Mouse (Mus musculus): ENCODE data around the gene Dock9. TPM values are rescaled to one million over a fixed set of nuclear protein-coding genes. Genes with fewer than 3 reads are reported as not detected.

Dock9 gene
- polyA plus RNA-seq, 1 experiment from 2014 or later, result 5.4 TPM

DNA sequence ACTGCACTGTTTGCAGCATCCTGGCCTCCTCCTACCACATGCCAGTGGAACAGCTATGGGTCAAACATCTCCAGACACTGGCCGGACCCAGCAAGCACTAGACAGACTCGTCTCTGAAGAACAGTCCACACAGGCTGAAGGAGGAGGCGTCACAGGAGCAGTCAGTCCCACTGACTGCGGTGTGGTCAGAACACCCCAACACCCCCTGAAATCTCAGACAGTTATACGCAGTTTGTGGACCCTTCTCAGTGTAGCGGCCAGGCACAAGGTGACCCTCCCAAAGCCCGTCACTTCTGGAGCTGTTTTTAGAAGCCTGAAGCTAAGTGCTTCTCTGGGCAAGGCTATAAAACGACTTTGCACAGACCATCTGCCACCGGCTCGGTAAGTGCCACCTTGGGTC is 143.9 kb downstream of the Dock9 start:
- H3K9me3 ChIP-seq, result no peaks in the 10 kb centered on the region
- peaks cover 16% of the 10 kb centered on the region; the same call in 1 of the 2 replicates for H3K27me3 ChIP-seq
- H3K4me1 ChIP-seq, result peaks cover 37% of the 10 kb centered on the region
- no peak overlapping the region for H3K4me2 ChIP-seq (replicated peaks)
- no peak overlapping the region for H3K27ac ChIP-seq
- H3K4me3 ChIP-seq, result no peak overlapping the region
- H3K36me3 ChIP-seq, result no peaks in the 10 kb centered on the region; the same call in 1 of the 2 replicates
- no peak overlapping the region for H3K9ac ChIP-seq
- WGBS, result 51% methylated on average over 10 of the region's 10 CpGs
- no peak for ATAC-seq (ENCODE audit: low FRiP score, low read depth)

GRCm38 (mm10) chr14:121653241-121653640 is 144.4 kb downstream of the Dock9 start:
- Histone ChIP-seq H3K4me2 (replicated peaks) (no peak overlapping the region), H3K36me3 (no peaks in the 10 kb centered on the region; the same call in 1 of the 2 replicates), H3K9ac (no peak overlapping the region), H3K9me3 (no peaks in the 10 kb centered on the region), H3K27me3 (peaks cover 15% of the 10 kb centered on the region; the same call in 1 of the 2 replicates), H3K27ac (no peak overlapping the region), H3K4me3 (no peak overlapping the region), H3K4me1 (peaks cover 40% of the 10 kb centered on the region)
- WGBS, result 56% methylated on average over 7 of the region's 7 CpGs
- ATAC-seq (ENCODE audit: low FRiP score, low read depth), result no peak; the same call in 1 of the 2 replicates

GRCm38 (mm10) chr14:121648581-121649060 is 149.0 kb downstream of the Dock9 start:
- Histone ChIP-seq H3K9ac (no peak overlapping the region), H3K27ac (peak overlapping the region; percentile 33; the same call in 1 of the 2 replicates)

DNA sequence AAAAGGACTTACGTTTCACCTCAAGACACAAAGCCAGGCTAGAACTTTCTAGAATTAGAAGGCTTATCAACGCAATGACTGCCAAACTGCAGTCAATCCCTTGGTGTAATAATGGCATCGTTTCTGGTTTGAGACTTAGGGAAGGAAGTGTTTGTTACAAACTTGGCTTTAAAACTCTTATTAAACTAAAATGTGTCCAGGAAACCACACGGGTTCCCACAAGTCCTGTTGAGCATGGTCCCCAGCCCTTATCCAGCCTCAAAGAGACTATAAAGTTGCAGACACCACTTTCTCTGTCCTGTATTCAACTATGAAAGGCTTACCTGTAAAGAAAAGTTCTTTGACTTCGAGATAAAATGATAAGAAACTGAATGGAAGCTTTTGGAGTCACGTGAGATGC is 149.9 kb downstream of the Dock9 start:
- WGBS, result 68% methylated on average over 6 of the region's 6 CpGs

More at GRCm38 (mm10) chr14:121648581-121649060, 149.0 kb downstream of the Dock9 start:
- H3K4me3 ChIP-seq, result no peak overlapping the region
- 36% methylated on average over 9 of the region's 9 CpGs for WGBS
- no peaks in the 10 kb centered on the region; the same call in 1 of the 2 replicates for H3K27me3 ChIP-seq
- H3K36me3 ChIP-seq, result no peaks in the 10 kb centered on the region; the same call in 1 of the 2 replicates
- H3K4me1 ChIP-seq, result peaks cover 33% of the 10 kb centered on the region
- no peaks in the 10 kb centered on the region for H3K9me3 ChIP-seq
- H3K4me2 ChIP-seq (replicated peaks), result no peak overlapping the region
- ATAC-seq (ENCODE audit: low FRiP score, low read depth), result peak; percentile 37; the same call in 1 of the 2 replicates

DNA sequence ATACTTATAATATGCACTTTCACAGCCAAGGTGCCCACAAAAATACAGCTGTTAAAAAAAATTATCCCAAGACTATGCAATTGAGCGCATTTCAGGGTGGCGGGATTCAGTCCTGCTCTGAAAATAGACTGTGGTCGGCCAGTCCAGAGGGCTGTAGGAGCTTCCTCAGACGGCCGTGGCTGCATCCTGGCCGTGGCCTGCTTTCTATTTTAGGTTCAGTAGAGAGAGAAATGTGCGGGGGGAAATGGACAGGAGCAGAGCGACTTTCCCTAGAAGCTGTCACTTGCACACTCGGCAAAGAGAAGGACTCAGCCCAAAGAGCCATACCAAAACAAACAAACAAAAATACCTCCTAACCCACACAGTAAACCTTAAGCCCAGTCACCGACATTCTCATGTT is 151.0 kb downstream of the Dock9 start:
- H3K27me3 ChIP-seq, result no peaks in the 10 kb centered on the region
- WGBS, result 71% methylated on average over 10 of the region's 10 CpGs
- no peak overlapping the region for H3K27ac ChIP-seq
- no peak overlapping the region for H3K4me3 ChIP-seq
- H3K4me1 ChIP-seq, result peaks cover 22% of the 10 kb centered on the region
- H3K9me3 ChIP-seq, result no peaks in the 10 kb centered on the region
- H3K9ac ChIP-seq, result no peak overlapping the region
- H3K36me3 ChIP-seq, result no peaks in the 10 kb centered on the region
- H3K4me2 ChIP-seq (replicated peaks), result no peak overlapping the region
- ATAC-seq (ENCODE audit: low FRiP score, low read depth), result no peak

More for the DNA sequence above, 149.9 kb downstream of the Dock9 start:
- H3K4me3 ChIP-seq, result no peak overlapping the region
- H3K9ac ChIP-seq, result no peak overlapping the region
- no peaks in the 10 kb centered on the region; the same call in 1 of the 2 replicates for H3K27me3 ChIP-seq
- peaks cover 24% of the 10 kb centered on the region for H3K4me1 ChIP-seq
- H3K36me3 ChIP-seq, result no peaks in the 10 kb centered on the region; the same call in 1 of the 2 replicates
- no peak overlapping the region; the same call in 1 of the 2 replicates for H3K27ac ChIP-seq
- no peak for ATAC-seq (ENCODE audit: low FRiP score, low read depth)
- no peak overlapping the region for H3K4me2 ChIP-seq (replicated peaks)
- H3K9me3 ChIP-seq, result no peaks in the 10 kb centered on the region

DNA sequence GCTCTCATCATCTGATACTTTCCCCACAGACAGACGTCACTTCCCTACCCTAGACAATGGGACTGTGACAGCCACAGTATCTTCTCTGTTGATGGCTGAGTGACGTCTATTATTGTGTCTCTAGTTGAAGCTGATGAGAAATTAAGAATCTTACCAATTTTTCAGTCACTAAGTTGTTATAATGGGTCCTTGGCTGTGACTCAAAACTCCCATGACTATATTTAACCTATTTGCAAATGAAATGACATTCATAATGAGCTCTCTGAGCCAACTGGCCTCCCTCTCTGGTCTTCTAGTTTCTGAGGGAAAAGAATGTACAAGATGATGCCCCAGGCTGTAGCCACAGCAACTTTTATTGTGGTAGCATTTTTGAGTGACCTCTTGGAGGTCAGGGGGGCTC is 153.3 kb downstream of the Dock9 start:
- 83% methylated on average over 2 of the region's 2 CpGs for WGBS

GRCm38 (mm10) chr14:121641271-121641670 is 156.4 kb downstream of the Dock9 start:
- 76% methylated on average over 7 of the region's 7 CpGs for WGBS
- no peak overlapping the region for H3K9ac ChIP-seq
- no peaks in the 10 kb centered on the region for H3K4me1 ChIP-seq
- H3K27me3 ChIP-seq, result no peaks in the 10 kb centered on the region
- no peak overlapping the region for H3K27ac ChIP-seq
- H3K36me3 ChIP-seq, result peaks cover 18% of the 10 kb centered on the region
- H3K4me3 ChIP-seq, result no peak overlapping the region
- H3K4me2 ChIP-seq (replicated peaks), result no peak overlapping the region
- H3K9me3 ChIP-seq, result no peaks in the 10 kb centered on the region
- no peak for ATAC-seq (ENCODE audit: low FRiP score, low read depth)

More for the DNA sequence above, 153.3 kb downstream of the Dock9 start:
- peaks cover 6% of the 10 kb centered on the region for H3K36me3 ChIP-seq
- H3K27ac ChIP-seq, result no peak overlapping the region
- no peak overlapping the region for H3K9ac ChIP-seq
- no peak for ATAC-seq (ENCODE audit: low FRiP score, low read depth)
- H3K9me3 ChIP-seq, result no peaks in the 10 kb centered on the region
- H3K4me2 ChIP-seq (replicated peaks), result no peak overlapping the region
- no peak overlapping the region for H3K4me3 ChIP-seq
- no peaks in the 10 kb centered on the region for H3K27me3 ChIP-seq
- peaks cover 15% of the 10 kb centered on the region for H3K4me1 ChIP-seq

- Histone ChIP-seq H3K27me3 (no peaks in the 10 kb centered on the region), H3K27ac (no peak overlapping the region), H3K9ac (no peak overlapping the region), H3K36me3 (peaks cover 18% of the 10 kb centered on the region), H3K4me2 (replicated peaks) (no peak overlapping the region), H3K9me3 (no peaks in the 10 kb centered on the region), H3K4me1 (no peaks in the 10 kb centered on the region), H3K4me3 (no peak overlapping the region)
- WGBS, result 90% methylated on average over 12 of the region's 12 CpGs
- ATAC-seq (ENCODE audit: low FRiP score, low read depth), result no peak
These were observed 160.6 kb downstream of the Dock9 start for GRCm38 (mm10) chr14:121636935-121637510.

GRCm38 (mm10) chr14:121634736-121635430 is 162.8 kb downstream of the Dock9 start:
- Histone ChIP-seq H3K9ac (no peak overlapping the region), H3K4me1 (no peaks in the 10 kb centered on the region), H3K9me3 (no peaks in the 10 kb centered on the region), H3K27ac (no peak overlapping the region), H3K36me3 (peaks cover 17% of the 10 kb centered on the region), H3K4me3 (no peak overlapping the region), H3K4me2 (replicated peaks) (no peak overlapping the region), H3K27me3 (no peaks in the 10 kb centered on the region)
- ATAC-seq (ENCODE audit: low FRiP score, low read depth), result no peak
- WGBS, result 89% methylated on average over 11 of the region's 11 CpGs

DNA sequence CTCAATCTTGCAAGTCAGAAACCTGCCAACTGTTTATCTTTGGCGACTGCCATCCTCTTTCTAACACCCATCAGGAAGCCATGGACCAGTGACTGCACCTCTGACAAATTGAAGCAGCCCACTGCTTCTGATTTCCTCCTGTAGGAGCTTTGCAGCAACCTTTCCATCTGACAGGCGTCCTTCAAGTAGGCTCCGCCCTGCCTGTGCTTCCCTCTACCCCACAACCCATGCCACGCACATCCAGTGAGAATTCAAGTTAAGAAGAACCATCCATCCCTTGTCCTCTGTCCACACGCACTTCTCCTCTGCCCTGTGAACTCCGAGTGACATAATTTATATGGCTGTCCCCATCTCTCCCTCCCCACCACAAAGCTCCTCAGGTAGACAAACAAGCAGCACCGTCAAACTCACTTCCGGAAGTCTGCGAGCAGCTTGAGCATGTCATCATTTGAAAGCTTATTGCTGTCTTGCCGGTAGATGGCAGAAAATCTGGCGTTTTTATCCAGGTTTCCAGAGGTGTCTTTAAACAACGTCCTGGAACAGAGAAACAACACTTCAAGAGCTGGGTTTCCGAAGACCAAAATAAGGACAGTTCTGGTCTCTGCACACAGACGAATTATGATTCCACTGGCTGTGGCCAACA is 163.4 kb downstream of the Dock9 start:
- H3K27ac ChIP-seq, result no peak overlapping the region
- peaks cover 11% of the 10 kb centered on the region for H3K36me3 ChIP-seq
- H3K4me2 ChIP-seq (replicated peaks), result no peak overlapping the region
- no peaks in the 10 kb centered on the region for H3K9me3 ChIP-seq
- H3K27me3 ChIP-seq, result no peaks in the 10 kb centered on the region
- WGBS, result 76% methylated on average over 14 of the region's 14 CpGs
- no peak for ATAC-seq (ENCODE audit: low FRiP score, low read depth)
- H3K9ac ChIP-seq, result no peak overlapping the region
- H3K4me1 ChIP-seq, result no peaks in the 10 kb centered on the region
- H3K4me3 ChIP-seq, result no peak overlapping the region

- Histone ChIP-seq H3K4me3 (no peak overlapping the region), H3K27ac (no peak overlapping the region), H3K9ac (no peak overlapping the region), H3K27me3 (no peaks in the 10 kb centered on the region), H3K4me1 (no peaks in the 10 kb centered on the region), H3K36me3 (peaks cover 4% of the 10 kb centered on the region; the same call in 1 of the 2 replicates), H3K9me3 (no peaks in the 10 kb centered on the region), H3K4me2 (replicated peaks) (no peak overlapping the region)
- ATAC-seq (ENCODE audit: low FRiP score, low read depth), result no peak
- 96% methylated on average over 8 of the region's 8 CpGs for WGBS
These were observed 165.7 kb downstream of the Dock9 start for GRCm38 (mm10) chr14:121631934-121632333.

- Histone ChIP-seq H3K36me3 (peaks cover 9% of the 10 kb centered on the region), H3K9ac (no peak overlapping the region), H3K27ac (no peak overlapping the region), H3K4me1 (peaks cover 5% of the 10 kb centered on the region; the same call in 1 of the 2 replicates), H3K4me3 (no peak overlapping the region), H3K4me2 (replicated peaks) (no peak overlapping the region), H3K27me3 (no peaks in the 10 kb centered on the region), H3K9me3 (no peaks in the 10 kb centered on the region)
- 91% methylated on average over 12 of the region's 12 CpGs for WGBS
- no peak for ATAC-seq (ENCODE audit: low FRiP score, low read depth)
These were observed 170.9 kb downstream of the Dock9 start for GRCm38 (mm10) chr14:121626741-121627140.

Measured in limb, embryonic 13.5 days (tissue).